Mouse (Mus musculus): ENCODE measurements around the gene Xrcc3.

DNA sequence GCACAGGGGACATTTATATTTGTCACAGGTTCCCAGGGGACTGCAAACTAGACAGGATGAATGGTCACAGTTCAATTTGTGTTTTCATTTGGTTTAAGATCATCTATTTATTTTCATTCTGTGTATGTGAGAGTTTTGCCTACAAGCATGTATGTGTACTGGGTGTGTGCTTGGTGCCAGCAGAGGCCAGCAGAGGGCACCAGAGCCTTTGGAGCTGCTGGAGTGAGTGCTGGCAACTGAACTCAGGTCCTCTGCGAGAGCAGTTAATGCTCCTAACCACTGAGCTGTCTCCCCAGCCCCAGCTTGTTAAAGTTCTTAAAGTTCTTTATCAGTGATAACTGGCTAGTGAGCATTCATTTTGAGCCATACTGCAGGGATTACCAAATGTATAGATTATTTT, 34.1 kb downstream of the Xrcc3 start:
- TF ChIP-seq CTCF (IDR thresholded peaks at IDR 0.05; ENCODE audit: control insufficient read depth, insufficient read depth, insufficient read length) (peak; percentile 15), MYOG (IDR thresholded peaks at IDR 0.05; ENCODE audit: control insufficient read depth, extremely low read depth, insufficient read length) (no peak), FOSL1 (IDR thresholded peaks at IDR 0.05; ENCODE audit: insufficient read depth, low read length, poor library complexity, severe bottlenecking) (no peak), MAX (IDR thresholded peaks at IDR 0.05) (no peak), MYOD1 (IDR thresholded peaks at IDR 0.05; ENCODE audit: control insufficient read depth, insufficient read length, low read depth) (no peak)

Data from C2C12 (cell line).